Mouse (Mus musculus): ENCODE data around the gene Klc3.

Gene Klc3

DNA sequence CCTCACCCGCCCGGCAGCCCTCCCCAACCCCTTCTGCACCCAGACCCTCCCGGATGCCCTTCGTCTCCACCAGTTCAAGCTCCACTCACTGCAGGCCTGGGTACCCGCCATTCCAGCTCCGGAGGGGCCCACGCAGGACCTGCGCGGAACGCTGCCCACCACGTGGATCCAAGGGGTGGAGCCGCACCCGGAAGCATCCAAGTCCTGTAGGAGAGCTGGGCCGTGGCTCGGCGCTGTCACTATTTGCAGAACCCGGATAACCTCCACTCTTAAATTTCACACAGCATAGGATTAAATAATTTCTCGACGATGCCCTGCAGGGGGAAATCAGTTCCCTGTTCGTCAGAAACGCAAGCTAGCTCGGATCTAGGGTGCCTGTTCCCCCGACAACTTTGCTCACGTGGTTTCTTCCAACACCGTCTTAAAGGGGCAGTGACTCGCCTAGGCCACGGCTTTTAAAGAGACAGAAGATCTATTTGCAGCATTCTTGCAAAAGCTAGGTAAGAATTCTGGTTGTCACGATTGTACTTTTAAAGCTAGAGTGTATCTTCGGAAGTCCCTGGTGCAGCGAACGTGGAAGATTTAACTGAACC is 44.5 kb downstream of the Klc3 start, which contains the start of the genes Cd3eap and Ppp1r13l:
Gene Cd3eap, minus strand, starts transcription at position 185 of the 593 bp plus-strand sequence.
Gene Ppp1r13l, plus strand, starts transcription at position 451 of the 593 bp plus-strand sequence.
- DNase-seq = peak; percentile 89 to 93

DNA sequence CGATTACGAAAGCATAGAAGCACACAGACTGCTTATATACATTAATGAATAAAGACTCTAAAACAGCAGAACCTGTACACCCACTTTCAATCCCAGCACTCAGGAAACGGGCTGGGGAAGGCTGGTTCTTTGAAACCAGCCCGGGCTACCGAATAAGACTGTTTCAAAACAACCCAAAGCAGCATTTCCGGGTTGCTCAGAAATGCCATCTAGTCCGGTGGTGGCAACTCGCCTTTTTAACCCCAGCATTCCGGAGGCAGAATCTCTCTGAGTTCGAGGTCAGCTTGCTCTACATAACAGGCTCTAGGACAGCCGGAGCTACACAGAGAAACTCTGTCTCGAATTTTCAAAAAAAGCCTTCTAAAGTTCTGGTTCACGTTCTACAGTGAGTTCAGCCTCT is 45.3 kb downstream of the Klc3 start:
- DNase-seq = no peak

DNA sequence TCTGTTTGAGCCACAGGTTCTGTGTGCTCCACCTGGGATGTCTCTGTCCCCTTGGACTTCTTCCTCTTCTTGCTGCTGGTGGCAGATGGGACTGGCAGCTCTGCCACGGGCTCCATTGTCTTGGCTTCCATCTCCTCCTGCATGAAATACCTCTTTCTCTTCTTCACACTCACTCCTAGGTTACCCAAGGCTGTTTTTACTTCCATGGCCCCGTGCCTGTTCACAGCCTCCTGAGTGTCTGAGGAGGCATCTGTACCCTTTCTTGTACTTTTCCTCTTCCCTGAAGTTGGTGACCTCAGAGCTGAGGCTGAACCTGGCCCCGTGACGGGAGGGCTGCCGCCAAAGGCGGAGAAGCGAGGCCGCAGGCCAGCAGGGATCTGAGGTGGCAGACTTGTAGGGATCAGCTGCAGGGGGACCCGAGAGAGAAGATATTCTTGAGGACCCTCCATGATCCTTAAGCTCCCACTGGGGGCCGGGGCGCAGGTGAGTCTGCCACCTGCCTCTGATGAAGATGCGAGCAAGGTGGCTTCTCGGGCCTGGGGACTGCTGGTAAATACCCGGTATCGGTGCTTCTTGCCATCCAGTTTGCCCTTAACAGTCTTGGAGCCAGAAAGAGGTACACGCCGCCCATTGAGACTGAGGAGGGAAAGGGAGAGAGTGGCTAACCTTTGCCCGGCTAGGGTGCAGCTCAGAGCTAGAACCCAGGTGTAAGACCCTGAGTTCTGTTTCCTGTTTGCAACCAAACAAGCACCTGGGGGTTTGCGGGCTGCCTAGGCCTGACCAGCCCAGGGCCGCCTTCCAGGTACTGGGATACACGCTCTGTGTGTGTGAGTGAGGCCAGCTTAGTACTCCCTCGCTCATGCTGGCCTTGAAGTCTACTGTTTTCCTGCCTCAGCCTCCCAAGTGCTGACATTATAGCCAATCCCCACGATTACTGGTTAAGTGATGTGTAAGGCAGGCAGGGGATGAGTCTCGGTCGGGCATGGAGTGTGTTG is 46.2 kb downstream of the Klc3 start:
- no peak for DNase-seq

DNA sequence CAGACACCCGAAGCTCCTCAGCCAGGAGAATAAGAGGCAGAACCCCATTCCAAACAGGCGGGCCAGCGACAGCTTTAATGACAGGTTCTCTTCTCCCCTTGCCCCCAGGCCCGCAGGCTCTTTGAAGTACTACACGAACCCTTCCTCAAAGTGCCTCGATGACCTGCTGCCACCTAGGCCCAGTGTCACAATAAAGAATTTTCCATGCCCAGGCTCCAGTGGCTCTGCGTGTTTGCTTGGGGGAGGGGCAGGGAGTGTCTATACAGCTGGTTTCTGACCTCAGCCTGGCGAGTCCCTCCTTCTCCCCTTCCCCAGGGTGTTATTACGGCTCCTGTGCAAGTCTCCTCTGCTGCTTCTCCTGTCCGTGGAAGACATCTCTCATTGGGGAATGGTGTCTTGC is 47.6 kb downstream of the Klc3 start:
- DNase-seq = no peak

DNA sequence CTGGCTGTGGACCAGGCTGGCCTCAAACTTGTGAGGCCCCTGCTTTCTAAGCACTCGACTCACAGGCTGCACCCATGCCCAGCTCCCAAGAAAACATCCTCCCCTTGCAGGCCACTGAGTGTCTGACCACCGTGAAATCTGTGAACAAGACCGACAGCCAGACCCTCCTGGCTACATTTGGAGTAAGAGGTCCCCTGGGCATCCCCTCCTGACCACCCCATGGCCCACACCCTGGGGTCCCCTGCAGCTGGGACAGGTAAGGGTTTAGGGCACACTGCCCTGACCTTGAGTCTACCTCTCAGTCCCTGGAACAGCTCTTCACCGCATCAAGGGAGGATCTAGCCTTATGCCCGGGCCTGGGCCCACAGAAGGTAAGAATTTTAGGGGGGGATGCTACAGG is 48.9 kb downstream of the Klc3 start:
- DNase-seq = no peak

DNA sequence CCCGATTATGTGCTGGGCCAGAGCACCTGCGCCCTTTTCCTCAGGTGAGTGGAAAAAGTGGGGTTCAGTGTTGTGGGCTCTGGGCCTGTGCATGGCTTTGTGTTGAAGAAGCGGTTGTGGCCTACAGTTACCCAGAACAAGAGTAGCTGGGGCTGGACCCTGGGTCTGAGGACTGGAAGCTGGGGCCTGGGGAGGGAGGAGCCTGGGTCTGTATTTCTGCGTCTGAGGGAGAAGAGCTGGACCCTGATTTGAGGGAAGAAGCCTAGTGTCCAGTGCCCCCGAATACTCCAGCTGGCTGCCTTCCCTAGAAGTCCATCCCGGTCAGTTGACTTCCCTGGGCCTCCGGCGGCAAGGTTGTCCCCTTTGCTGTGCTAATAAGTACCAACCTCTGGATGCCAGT is 53.7 kb downstream of the Klc3 start:
- no peak for DNase-seq

DNA sequence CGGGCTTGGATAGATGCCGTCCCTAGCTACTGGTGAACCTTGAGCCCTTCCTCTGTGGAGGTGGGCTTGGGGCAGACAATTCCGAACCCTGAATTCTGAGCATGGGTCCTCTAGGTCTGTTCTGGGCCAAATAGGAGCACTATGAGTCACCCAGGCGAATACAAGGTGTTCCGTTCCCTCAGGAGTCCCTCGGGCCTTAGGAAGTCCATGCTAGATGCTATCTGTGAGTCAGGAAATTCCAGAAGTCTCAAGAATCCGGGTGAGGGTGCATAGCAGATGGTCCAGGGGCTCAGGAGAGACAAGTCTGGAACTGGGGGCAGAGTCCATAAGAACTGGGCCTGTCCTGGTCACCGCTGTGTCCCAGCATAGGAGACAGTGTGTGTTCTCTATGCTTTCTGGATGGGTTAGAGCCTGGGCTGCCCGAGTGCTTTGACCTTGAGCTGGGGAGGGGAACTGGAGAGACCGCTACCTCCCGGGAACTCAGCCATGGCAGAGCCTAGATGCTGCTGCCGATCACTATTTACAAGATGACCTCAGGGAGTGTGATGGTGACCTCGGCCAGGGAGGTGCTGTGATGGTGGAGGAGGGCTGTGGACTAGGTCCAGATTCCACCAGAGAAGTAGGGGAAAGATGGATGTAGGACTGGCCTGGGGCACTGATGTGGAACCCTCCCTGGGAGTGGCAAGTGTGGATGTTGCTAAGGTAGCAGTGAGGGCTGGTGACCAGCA is 54.6 kb downstream of the Klc3 start:
- peak in 1 of 2 experiments; percentile 55 for DNase-seq

DNA sequence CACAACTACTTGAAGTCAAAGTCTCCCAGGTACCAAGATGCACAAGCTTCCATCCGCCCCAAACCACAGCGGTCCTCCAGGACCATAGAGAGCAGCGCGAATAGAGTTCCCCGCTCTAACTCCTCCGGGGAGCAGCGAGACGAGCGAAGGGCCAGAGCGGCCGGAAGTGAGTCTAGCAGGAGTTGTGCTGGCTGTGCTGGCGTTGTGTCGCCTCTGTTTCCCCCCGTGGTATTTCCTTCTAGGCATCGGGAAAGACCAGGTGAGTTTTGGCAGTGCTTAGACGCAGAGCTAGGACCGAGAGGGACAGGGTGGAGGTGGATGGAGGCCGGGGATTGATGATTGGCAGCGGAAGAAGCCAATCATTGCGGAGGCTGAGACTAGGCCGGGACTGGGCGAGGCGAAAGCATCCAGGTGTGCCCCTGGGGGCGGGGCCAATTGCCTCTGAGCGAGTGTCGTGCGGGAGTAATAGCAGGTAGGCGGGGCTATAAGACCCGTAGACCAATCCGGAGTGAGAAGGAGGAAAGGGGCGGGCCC is 58.9 kb downstream of the Klc3 start:
- peak; percentile 99 to 100 for DNase-seq
